Mouse (Mus musculus) hindbrain, embryonic 10.5 days (tissue): ENCODE measurements around the gene Slc6a18. TPM values are rescaled to one million over a fixed set of nuclear protein-coding genes. Genes with fewer than 3 reads are reported as not detected.

Experiments used
- DNase-seq: peaks from one replicate; pipeline ENCODE4 v3.0.0-alpha.2; 2017; ENCODE audit warnings: low spot score
- H3K27ac ChIP-seq: fragments of 300-500 bp; sonication (generic); 2 replicates; pipeline ENCODE4 v1.5.1; 2016; ENCODE audit warnings: mild to moderate bottlenecking, moderate library complexity
- H3K27me3 ChIP-seq: fragments of 300-500 bp; sonication (generic); 2 replicates; pipeline ENCODE4 v1.6.1; 2016; ENCODE audit warnings: mild to moderate bottlenecking; ENCODE audit not compliant: poor library complexity, insufficient read depth, severe bottlenecking
- H3K36me3 ChIP-seq: fragments of 300-500 bp; sonication (generic); 2 replicates; pipeline ENCODE4 v1.6.1; 2016; ENCODE audit warnings: mild to moderate bottlenecking, moderate library complexity
- H3K4me1 ChIP-seq: fragments of 300-500 bp; sonication (generic); replicated peaks from 2 replicates; pipeline ENCODE4 v1.6.1; 2016; ENCODE audit warnings: mild to moderate bottlenecking
- H3K4me3 ChIP-seq: fragments of 300-500 bp; sonication (generic); 2 replicates; pipeline ENCODE4 v1.5.1; 2016; ENCODE audit warnings: mild to moderate bottlenecking, moderate library complexity
- H3K9me3 ChIP-seq: fragments of 300-500 bp; sonication (generic); 2 replicates; pipeline ENCODE4 v1.6.1; 2016; ENCODE audit warnings: mild to moderate bottlenecking, moderate library complexity
- WGBS: fragments of 180-500 bp; shearing (Covaris S2); methylation state at CpG from one replicate; pipeline ENCODE4 v1.1.7; 2016; 5-methylcytosine and 5-hydroxymethylcytosine counted together
- polyA plus RNA-seq: library from polyadenylated mRNA; unstranded; fragments of >200 nt; fragmentation: Nextera tagmentation; extraction: Ambion mirVana; gene quantifications from 2 replicates; pipeline ENCODE4 v1.2.1, GENCODE M21; 2016

The Slc6a18 gene
- polyA plus RNA-seq, 1 experiment from 2014 or later = not detected

DNA sequence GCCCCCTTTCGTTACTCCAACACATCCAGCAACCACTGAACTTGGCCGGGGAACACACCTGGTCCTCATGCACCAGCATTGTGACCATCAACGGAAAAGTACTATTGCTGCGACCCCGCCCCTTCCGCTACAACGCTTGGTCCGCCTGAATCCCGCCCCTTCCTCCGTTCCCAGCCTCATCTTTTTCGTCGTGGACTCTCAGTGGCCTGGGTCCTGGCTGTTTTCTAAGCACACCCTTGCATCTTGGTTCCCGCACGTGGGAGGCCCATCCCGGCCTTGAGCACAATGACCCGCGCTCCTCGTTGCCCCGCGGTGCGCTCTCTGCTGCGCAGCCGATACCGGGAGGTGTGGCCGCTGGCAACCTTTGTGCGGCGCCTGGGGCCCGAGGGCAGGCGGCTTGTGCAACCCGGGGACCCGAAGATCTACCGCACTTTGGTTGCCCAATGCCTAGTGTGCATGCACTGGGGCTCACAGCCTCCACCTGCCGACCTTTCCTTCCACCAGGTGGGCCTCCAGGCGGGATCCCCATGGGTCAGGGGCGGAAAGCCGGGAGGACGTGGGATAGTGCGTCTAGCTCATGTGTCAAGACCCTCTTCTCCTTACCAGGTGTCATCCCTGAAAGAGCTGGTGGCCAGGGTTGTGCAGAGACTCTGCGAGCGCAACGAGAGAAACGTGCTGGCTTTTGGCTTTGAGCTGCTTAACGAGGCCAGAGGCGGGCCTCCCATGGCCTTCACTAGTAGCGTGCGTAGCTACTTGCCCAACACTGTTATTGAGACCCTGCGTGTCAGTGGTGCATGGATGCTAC lies 50.9 kb downstream of the Slc6a18 start, which contains the start of gene Tert:
TSS of gene Tert (plus strand) at position 167 of the 805 bp plus-strand sequence.
- Histone ChIP-seq H3K36me3 (peaks cover 9% of the 10 kb centered on the region; the same call in 1 of the 2 replicates), H3K4me3 (peak within 1 kb of the TSS; percentile 72), H3K9me3 (no peaks in the 10 kb centered on the region), H3K27me3 (no peaks in the 10 kb centered on the region; the same call in 1 of the 2 replicates), H3K27ac (peak within 1 kb of the TSS; percentile 87), H3K4me1 (peaks cover 25% of the 10 kb centered on the region)
- 10% methylated on average over 47 of the region's 47 CpGs for WGBS
- DNase-seq = peak; percentile 70

DNA sequence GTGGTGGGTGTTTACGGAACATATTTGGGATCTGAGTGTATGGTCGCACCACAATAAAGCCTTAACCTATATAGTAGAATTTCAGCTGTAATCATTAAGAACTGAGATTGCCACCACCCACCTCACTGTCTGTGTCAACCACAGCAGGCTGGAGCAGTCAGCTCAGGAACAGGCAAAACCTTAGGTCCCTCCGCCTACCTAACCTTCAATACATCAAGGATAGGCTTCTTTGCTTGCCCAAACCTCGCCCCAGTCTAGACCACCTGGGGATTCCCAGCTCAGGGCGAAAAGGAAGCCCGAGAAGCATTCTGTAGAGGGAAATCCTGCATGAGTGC lies 51.4 kb downstream of the Slc6a18 start:
- peaks cover 25% of the 10 kb centered on the region for H3K4me1 ChIP-seq
- peak overlapping the region; percentile 72 for H3K4me3 ChIP-seq
- 44% methylated on average over 6 of the region's 6 CpGs for WGBS
- peaks cover 14% of the 10 kb centered on the region for H3K36me3 ChIP-seq
- no peak for DNase-seq
- H3K9me3 ChIP-seq = no peaks in the 10 kb centered on the region
- H3K27ac ChIP-seq = peak overlapping the region; percentile 87
- no peaks in the 10 kb centered on the region; the same call in 1 of the 2 replicates for H3K27me3 ChIP-seq

DNA sequence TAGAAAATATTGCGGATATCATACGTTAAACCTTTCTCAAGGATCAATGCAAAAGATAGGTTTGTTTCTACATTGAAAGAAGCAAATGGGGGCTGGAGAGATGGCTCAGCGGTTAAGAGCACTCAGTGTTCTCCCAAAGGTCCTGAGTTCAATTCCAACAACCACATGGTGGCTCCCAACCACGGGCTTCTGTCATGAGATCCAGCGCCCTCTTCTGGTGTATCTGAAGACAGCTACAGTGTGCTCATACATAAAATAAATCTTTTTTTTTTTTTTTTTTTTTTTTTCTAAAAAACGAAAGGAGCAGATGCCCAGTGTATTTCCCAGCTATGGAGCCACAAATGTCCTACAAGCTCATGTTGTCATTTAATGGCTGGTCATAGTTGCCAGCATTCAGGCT lies 57.2 kb downstream of the Slc6a18 start:
- peaks cover 70% of the 10 kb centered on the region for H3K36me3 ChIP-seq
- H3K4me3 ChIP-seq = no peak overlapping the region
- H3K27ac ChIP-seq = no peak overlapping the region
- WGBS = 72% methylated on average over 6 of the region's 6 CpGs
- no peak for DNase-seq
- H3K4me1 ChIP-seq = no peaks in the 10 kb centered on the region
- no peaks in the 10 kb centered on the region for H3K27me3 ChIP-seq
- no peaks in the 10 kb centered on the region for H3K9me3 ChIP-seq

DNA sequence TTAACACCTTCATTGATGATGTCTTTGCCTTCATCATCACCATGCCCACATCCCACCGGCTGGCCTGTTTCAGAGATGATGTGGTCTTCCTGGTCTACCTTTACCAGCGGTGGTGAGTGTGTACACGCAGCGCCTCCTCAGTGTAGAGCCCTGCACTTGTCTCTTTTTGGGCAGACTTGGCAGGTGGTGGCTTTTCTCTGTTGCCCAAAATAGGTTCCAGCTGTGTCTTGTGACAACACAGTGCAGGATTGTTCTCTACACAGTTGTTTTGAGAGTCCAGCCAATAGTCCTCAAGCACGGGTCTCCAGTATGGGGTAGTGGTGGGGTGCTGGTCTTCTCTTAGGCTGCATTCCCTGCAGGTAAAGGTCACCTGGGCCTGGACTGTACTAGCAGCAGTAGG lies 59.4 kb downstream of the Slc6a18 start:
- H3K27ac ChIP-seq = no peak overlapping the region
- H3K4me1 ChIP-seq = no peaks in the 10 kb centered on the region
- no peaks in the 10 kb centered on the region for H3K27me3 ChIP-seq
- no peaks in the 10 kb centered on the region for H3K9me3 ChIP-seq
- 91% methylated on average over 5 of the region's 5 CpGs for WGBS
- no peak overlapping the region for H3K4me3 ChIP-seq
- no peak for DNase-seq
- peaks cover 92% of the 10 kb centered on the region for H3K36me3 ChIP-seq

Other genes starting within 250 kb of the Slc6a18 start
- 58.1 and 66.3 TPM in 2 replicates for gene Lpcat1, start 210.8 kb downstream of the Slc6a18 start, polyA plus RNA-seq
- gene Slc6a3, start 141.3 kb downstream of the Slc6a18 start, polyA plus RNA-seq = 0.05 and 0.10 TPM in 2 replicates
- 106 and 107 TPM in 2 replicates for gene Clptm1l, start 74.0 kb downstream of the Slc6a18 start, polyA plus RNA-seq
- gene Tert, start 51.1 kb downstream of the Slc6a18 start, polyA plus RNA-seq = 5.6 and 7.2 TPM in 2 replicates
- gene Slc6a19, start 26.8 kb upstream of the Slc6a18 start, polyA plus RNA-seq = 0.34 TPM in 1 of 2 replicates, not detected in the other
- gene Slc12a7, start 55.1 kb upstream of the Slc6a18 start, polyA plus RNA-seq = 43.4 and 53.4 TPM in 2 replicates
- 15.8 and 18.1 TPM in 2 replicates for gene Nkd2, start 169.6 kb upstream of the Slc6a18 start, polyA plus RNA-seq